10 mouse cellular contexts compared by ENCODE assay signal in the genomic region with DNA sequence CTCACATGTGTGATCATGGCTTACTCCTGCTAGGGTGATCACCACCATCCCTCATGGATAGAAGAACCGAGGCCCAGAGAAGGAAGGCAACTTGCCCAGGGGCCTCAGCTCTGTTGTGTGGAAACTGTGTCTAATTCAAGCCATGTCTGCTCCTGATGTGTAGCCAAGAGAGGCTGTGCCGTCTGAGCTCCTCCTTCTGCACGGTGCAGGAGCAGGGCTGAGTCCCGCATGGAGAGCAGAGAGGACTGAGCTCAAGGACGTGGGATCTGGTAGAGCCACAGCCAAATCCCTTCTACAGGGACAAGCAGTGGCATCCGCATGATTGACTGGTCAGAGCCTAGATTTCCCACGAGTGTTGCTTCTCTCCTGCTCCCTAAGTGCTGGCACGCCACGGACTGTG.
DNase-seq lines count a peak whose midpoint lies in the region; ATAC-seq and TF ChIP-seq lines count a peak whose summit lies in the region.
"Had no signal": no experiment of that assay in that cellular context is flagged by ENCODE, and none has a peak within 500 bp of the region (broad histone marks: within the 10 kb centered on the region; RNA-seq: fewer than 3 reads in every experiment).

No protein-coding gene starts in this region.

- no peak; the same call in 1 of the 2 replicates for ATAC-seq in forebrain, embryonic 11.5 days (replicated peaks; ENCODE audit: low FRiP score)
- peak; percentile 66; the same call in 1 of the 2 replicates for ATAC-seq in embryonic facial prominence, embryonic 13.5 days (ENCODE audit: insufficient number of reproducible peaks, insufficient read depth, low FRiP score, low TSS enrichment, low read depth)
- ATAC-seq in hindbrain, postnatal 0 days, result peak; percentile 54
- ATAC-seq in megakaryocyte, adult 5-6 weeks (ENCODE audit: poor library complexity, severe bottlenecking), result no peak
- ATAC-seq: CD4-positive, CD25-positive, alpha-beta regulatory T cell, adult 4 months had no signal

- no peaks in the 10 kb centered on the region for H3K27me3 ChIP-seq in forebrain, embryonic 10.5 days (ENCODE audit: poor library complexity, severe bottlenecking)
- H3K27me3 ChIP-seq in forebrain, embryonic 11.5 days (ENCODE audit: control insufficient read depth, insufficient read depth, low read length), result no peaks in the 10 kb centered on the region
- H3K27me3 ChIP-seq in embryonic facial prominence, embryonic 13.5 days, result no peaks in the 10 kb centered on the region
- no peaks in the 10 kb centered on the region for H3K27me3 ChIP-seq in hindbrain, postnatal 0 days (ENCODE audit: insufficient read depth, low read length)
- H3K27me3 ChIP-seq in thymus, adult 2 months (ENCODE audit: control insufficient read depth, insufficient read depth, low read length), result no peaks in the 10 kb centered on the region
- H3K27me3 ChIP-seq: liver, embryonic 13.5 days had no signal

- no peak overlapping the region for H3K4me3 ChIP-seq in forebrain, embryonic 10.5 days
- no peak overlapping the region for H3K4me3 ChIP-seq in forebrain, embryonic 11.5 days (ENCODE audit: low read depth, low read length)
- H3K4me3 ChIP-seq in embryonic facial prominence, embryonic 13.5 days, result no peak overlapping the region
- no peak overlapping the region for H3K4me3 ChIP-seq in hindbrain, postnatal 0 days (ENCODE audit: low read length)
- no peak overlapping the region for H3K4me3 ChIP-seq in thymus, adult 2 months (ENCODE audit: control insufficient read depth, insufficient read depth, low read length)
- H3K4me3 ChIP-seq: liver, embryonic 13.5 days had no signal

- peaks cover 43% of the 10 kb centered on the region for H3K4me1 ChIP-seq in forebrain, embryonic 10.5 days
- H3K4me1 ChIP-seq in forebrain, embryonic 11.5 days (replicated peaks; ENCODE audit: control insufficient read depth, insufficient read depth, low read length), result peaks cover 3% of the 10 kb centered on the region; the same call in 1 of the 2 replicates
- H3K4me1 ChIP-seq in embryonic facial prominence, embryonic 13.5 days, result peaks cover 36% of the 10 kb centered on the region
- peaks cover 33% of the 10 kb centered on the region for H3K4me1 ChIP-seq in hindbrain, postnatal 0 days (ENCODE audit: insufficient read depth, low read length)
- peaks cover 14% of the 10 kb centered on the region for H3K4me1 ChIP-seq in thymus, adult 2 months (replicated peaks; ENCODE audit: control insufficient read depth, insufficient read depth, low read length)
- H3K4me1 ChIP-seq: liver, embryonic 13.5 days had no signal

- WGBS in forebrain, embryonic 10.5 days, result 80% methylated on average over 9 of the region's 9 CpGs
- WGBS in forebrain, embryonic 11.5 days, result 84% methylated on average over 9 of the region's 9 CpGs
- 61% methylated on average over 9 of the region's 9 CpGs for WGBS in embryonic facial prominence, embryonic 13.5 days
- WGBS in hindbrain, postnatal 0 days, result 23% methylated on average over 9 of the region's 9 CpGs
- WGBS in thymus, adult 2 months, result 95% methylated on average over 9 of the region's 9 CpGs

- TF ChIP-seq POLR2A in thymus, adult 2 months (IDR thresholded peaks at IDR 0.05; ENCODE audit: control insufficient read depth, extremely low read depth, insufficient read depth, low read length, poor library complexity), result no peak

- no peak overlapping the region for H3K9ac ChIP-seq in forebrain, embryonic 11.5 days (ENCODE audit: low read length)
- H3K9ac ChIP-seq in embryonic facial prominence, embryonic 13.5 days, result no peak overlapping the region
- H3K9ac ChIP-seq in hindbrain, postnatal 0 days (replicated peaks; ENCODE audit: low read length), result peak overlapping the region; percentile 33
- H3K9ac ChIP-seq: liver, embryonic 13.5 days had no signal

- H3K36me3 ChIP-seq in forebrain, embryonic 10.5 days (replicated peaks), result peaks cover 28% of the 10 kb centered on the region
- H3K36me3 ChIP-seq in forebrain, embryonic 11.5 days (ENCODE audit: control insufficient read depth, insufficient read depth, low read length), result no peaks in the 10 kb centered on the region
- peaks cover 33% of the 10 kb centered on the region for H3K36me3 ChIP-seq in embryonic facial prominence, embryonic 13.5 days
- H3K36me3 ChIP-seq in hindbrain, postnatal 0 days (ENCODE audit: insufficient read depth, low read length), result no peaks in the 10 kb centered on the region
- H3K36me3 ChIP-seq in thymus, adult 2 months (ENCODE audit: control insufficient read depth, insufficient read depth, low read length), result no peaks in the 10 kb centered on the region
- H3K36me3 ChIP-seq: liver, embryonic 13.5 days had no signal

- 0 out of 2 replicates have a peak overlapping the region, but pooled peaks have one; percentile 31 for H3K27ac ChIP-seq in forebrain, embryonic 10.5 days
- H3K27ac ChIP-seq in forebrain, embryonic 11.5 days (ENCODE audit: low read depth, low read length), result no peak overlapping the region
- H3K27ac ChIP-seq in embryonic facial prominence, embryonic 13.5 days, result peak overlapping the region; percentile 64
- peak overlapping the region; percentile 73 for H3K27ac ChIP-seq in hindbrain, postnatal 0 days
- no peak overlapping the region for H3K27ac ChIP-seq in thymus, adult 2 months (ENCODE audit: control insufficient read depth, insufficient read depth, low read length)
- H3K27ac ChIP-seq: liver, embryonic 13.5 days had no signal

- no peak for DNase-seq in forebrain, embryonic 10.5 days (ENCODE audit: extremely low spot score, low spot score)
- DNase-seq in forebrain, embryonic 11.5 days (ENCODE audit: low spot score), result no peak
- DNase-seq in NIH3T3 (ENCODE audit: low read depth), result peak; percentile 56
- peak; percentile 68 for DNase-seq in hindbrain, postnatal 0 days (ENCODE audit: low spot score)
- DNase-seq in c-Kit-positive CD71-positive TER-119-positive erythroid progenitor cells, embryonic 14.5 days (ENCODE audit: low spot score), result no peak
- DNase-seq in thymus, adult 2 months, result no peak
- DNase-seq: liver, embryonic 13.5 days had no signal

- no peak for TF ChIP-seq CTCF in hindbrain, postnatal 0 days (IDR thresholded peaks at IDR 0.05; ENCODE audit: low read depth)
- TF ChIP-seq CTCF in thymus, adult 2 months (IDR thresholded peaks at IDR 0.05; ENCODE audit: borderline replicate concordance, control insufficient read depth, extremely low read depth, insufficient read depth, low read length, poor library complexity), result no peak

- H3K9me3 ChIP-seq in forebrain, embryonic 10.5 days, result no peaks in the 10 kb centered on the region
- no peaks in the 10 kb centered on the region for H3K9me3 ChIP-seq in forebrain, embryonic 11.5 days (ENCODE audit: control insufficient read depth, low read length)
- H3K9me3 ChIP-seq in embryonic facial prominence, embryonic 13.5 days, result no peaks in the 10 kb centered on the region
- H3K9me3 ChIP-seq in hindbrain, postnatal 0 days (ENCODE audit: low read length), result no peaks in the 10 kb centered on the region
- H3K9me3 ChIP-seq: liver, embryonic 13.5 days had no signal

- H3K4me2 ChIP-seq in forebrain, embryonic 11.5 days (ENCODE audit: low read depth, low read length, severe bottlenecking), result no peak overlapping the region
- H3K4me2 ChIP-seq in embryonic facial prominence, embryonic 13.5 days, result no peak overlapping the region
- no peak overlapping the region for H3K4me2 ChIP-seq in hindbrain, postnatal 0 days (ENCODE audit: low read depth, low read length)
- H3K4me2 ChIP-seq: liver, embryonic 13.5 days had no signal

Comparison
In these comparisons a context has a peak if more than half of its experiments do, and no peak if none do; other contexts are left out.
1. H3K27ac ChIP-seq: peak in forebrain, embryonic 10.5 days (single experiment), embryonic facial prominence, embryonic 13.5 days (single experiment) and hindbrain, postnatal 0 days (single experiment); none in forebrain, embryonic 11.5 days (single experiment) and thymus, adult 2 months (single experiment).
2. DNase-seq: peak in NIH3T3 (single experiment) and hindbrain, postnatal 0 days (single experiment); none in forebrain, embryonic 10.5 days (single experiment), forebrain, embryonic 11.5 days (single experiment), c-Kit-positive CD71-positive TER-119-positive erythroid progenitor cells, embryonic 14.5 days (single experiment) and thymus, adult 2 months (single experiment).
3. ATAC-seq: peak in embryonic facial prominence, embryonic 13.5 days (single experiment) and hindbrain, postnatal 0 days (single experiment); none in forebrain, embryonic 11.5 days (single experiment) and megakaryocyte, adult 5-6 weeks (single experiment).